Mouse (Mus musculus): Measurements from ENCODE around the gene Dda1. TPM values are rescaled to one million over a fixed set of nuclear protein-coding genes. Genes with fewer than 3 reads are reported as not detected.
"Not testable (repeated sequence)": the region's sequence is repeated elsewhere in the genome, so short reads cannot be mapped to it uniquely, and the experiment has no call there.

Dda1 gene
- total RNA-seq (2017), result 9.6 and 17.6 TPM in 2 replicates

- peak; percentile 78 for ATAC-seq (replicated peaks; ENCODE audit: low read depth, poor library complexity, severe bottlenecking)
These were observed at the start of gene Dda1 for GRCm38 (mm10) chr8:71468916-71469315. Dda1 (plus strand) TSS chr8:71469199.

- ATAC-seq (replicated peaks; ENCODE audit: low read depth, poor library complexity, severe bottlenecking), result no peak
These were observed 46.9 kb upstream of the Dda1 start for GRCm38 (mm10) chr8:71422121-71422520.

GRCm38 (mm10) chr8:71432935-71433334 is 36.1 kb upstream of the Dda1 start:
- not testable (repeated sequence) for ATAC-seq (replicated peaks; ENCODE audit: low read depth, poor library complexity, severe bottlenecking)

GRCm38 (mm10) chr8:71437041-71437440 is 32.0 kb upstream of the Dda1 start:
- no peak for ATAC-seq (replicated peaks; ENCODE audit: low read depth, poor library complexity, severe bottlenecking)

- peak; percentile 93 for ATAC-seq (replicated peaks; ENCODE audit: low read depth, poor library complexity, severe bottlenecking)
These were observed 27.6 kb upstream of the Dda1 start for GRCm38 (mm10) chr8:71441404-71441803.

- ATAC-seq (replicated peaks; ENCODE audit: low read depth, poor library complexity, severe bottlenecking), result no peak
These were observed 23.9 kb upstream of the Dda1 start for GRCm38 (mm10) chr8:71445096-71445495.

GRCm38 (mm10) chr8:71451337-71451736 is 17.7 kb upstream of the Dda1 start:
- ATAC-seq (replicated peaks; ENCODE audit: low read depth, poor library complexity, severe bottlenecking), result no peak

GRCm38 (mm10) chr8:71451777-71452176 is 17.2 kb upstream of the Dda1 start:
- no peak for ATAC-seq (replicated peaks; ENCODE audit: low read depth, poor library complexity, severe bottlenecking)

GRCm38 (mm10) chr8:71452669-71453068 is 16.3 kb upstream of the Dda1 start:
- ATAC-seq (replicated peaks; ENCODE audit: low read depth, poor library complexity, severe bottlenecking), result no peak

GRCm38 (mm10) chr8:71454668-71455067 is 14.3 kb upstream of the Dda1 start:
- no peak for ATAC-seq (replicated peaks; ENCODE audit: low read depth, poor library complexity, severe bottlenecking)

GRCm38 (mm10) chr8:71456906-71457305 is 12.1 kb upstream of the Dda1 start:
- ATAC-seq (replicated peaks; ENCODE audit: low read depth, poor library complexity, severe bottlenecking), result no peak

- 0 out of 2 replicates have a peak, but pooled peaks have one; percentile 6 for ATAC-seq (replicated peaks; ENCODE audit: low read depth, poor library complexity, severe bottlenecking)
These were observed 11.2 kb upstream of the Dda1 start for GRCm38 (mm10) chr8:71457659-71458270.

- ATAC-seq (replicated peaks; ENCODE audit: low read depth, poor library complexity, severe bottlenecking), result no peak
These were observed 8.3 kb upstream of the Dda1 start for GRCm38 (mm10) chr8:71460716-71461115.

- ATAC-seq (replicated peaks; ENCODE audit: low read depth, poor library complexity, severe bottlenecking), result no peak
These were observed 7.7 kb upstream of the Dda1 start for GRCm38 (mm10) chr8:71461152-71461840.

GRCm38 (mm10) chr8:71462191-71462590 is 6.8 kb upstream of the Dda1 start:
- ATAC-seq (replicated peaks; ENCODE audit: low read depth, poor library complexity, severe bottlenecking), result no peak

GRCm38 (mm10) chr8:71462786-71463185 is 6.2 kb upstream of the Dda1 start:
- ATAC-seq (replicated peaks; ENCODE audit: low read depth, poor library complexity, severe bottlenecking), result peak; percentile 14; the same call in 1 of the 2 replicates

GRCm38 (mm10) chr8:71463188-71464033 is 5.6 kb upstream of the Dda1 start, which contains the start of gene Abhd8:
Abhd8 (minus strand) TSS chr8:71463655.
- peak; percentile 66 for ATAC-seq (replicated peaks; ENCODE audit: low read depth, poor library complexity, severe bottlenecking)

GRCm38 (mm10) chr8:71464513-71465500 is 4.2 kb upstream of the Dda1 start, which contains the start of gene Mrpl34:
Mrpl34 (plus strand) TSS chr8:71464959.
- peak; percentile 74 for ATAC-seq (replicated peaks; ENCODE audit: low read depth, poor library complexity, severe bottlenecking)

GRCm38 (mm10) chr8:71465733-71466132 is 3.3 kb upstream of the Dda1 start:
- ATAC-seq (replicated peaks; ENCODE audit: low read depth, poor library complexity, severe bottlenecking), result no peak
